In genomic region chr14:34662478-34662826, GRCm38 (mm10) we compare ENCODE assay signal across 8 mouse cellular contexts. TPM values are rescaled to one million over a fixed set of nuclear protein-coding genes. Genes with fewer than 3 reads are reported as not detected.
DNase-seq lines count a peak whose midpoint lies in the region; ATAC-seq and TF ChIP-seq lines count a peak whose summit lies in the region.

No protein-coding gene starts in this region.

- H3K4me3 ChIP-seq in kidney, embryonic 14.5 days (ENCODE audit: low read length) = peak overlapping the region; percentile 40
- H3K4me3 ChIP-seq in cortical plate, adult 2 months (ENCODE audit: insufficient read depth, low read length) = peak overlapping the region; percentile 40; the same call in 1 of the 2 replicates
- peak overlapping the region; percentile 41 for H3K4me3 ChIP-seq in hindbrain, embryonic 14.5 days (replicated peaks; ENCODE audit: low read length)
- peak overlapping the region; percentile 53 for H3K4me3 ChIP-seq in midbrain, embryonic 13.5 days (replicated peaks)

- no peak overlapping the region for H3K27ac ChIP-seq in kidney, embryonic 14.5 days (ENCODE audit: low read depth, low read length)
- H3K27ac ChIP-seq in cortical plate, adult 2 months (ENCODE audit: insufficient read depth, low read length) = no peak overlapping the region
- no peak overlapping the region for H3K27ac ChIP-seq in hindbrain, embryonic 14.5 days
- H3K27ac ChIP-seq in midbrain, embryonic 13.5 days = no peak overlapping the region

- DNase-seq in kidney, postnatal 25 days = no peak
- no peak for DNase-seq in hindbrain, embryonic 14.5 days (ENCODE audit: low spot score)
- no peak for DNase-seq in layer of hippocampus, adult 11-12 months (ENCODE audit: low spot score)
- DNase-seq in embryo, embryonic 10 days (ENCODE audit: low spot score) = no peak
- no peak for DNase-seq in B cell, adult 2 months

- no peaks in the 10 kb centered on the region for H3K4me1 ChIP-seq in kidney, embryonic 14.5 days (ENCODE audit: control insufficient read depth, insufficient read depth, low read length)
- no peaks in the 10 kb centered on the region for H3K4me1 ChIP-seq in cortical plate, adult 2 months (ENCODE audit: control insufficient read depth, insufficient read depth, low read length)
- peaks cover 11% of the 10 kb centered on the region; the same call in 1 of the 2 replicates for H3K4me1 ChIP-seq in hindbrain, embryonic 14.5 days (replicated peaks; ENCODE audit: control insufficient read depth, insufficient read depth, low read length)
- H3K4me1 ChIP-seq in midbrain, embryonic 13.5 days (replicated peaks) = peaks cover 15% of the 10 kb centered on the region

- no peaks in the 10 kb centered on the region; the same call in 1 of the 2 replicates for H3K9me3 ChIP-seq in kidney, embryonic 14.5 days (ENCODE audit: control insufficient read depth, low read length)
- no peaks in the 10 kb centered on the region for H3K9me3 ChIP-seq in hindbrain, embryonic 14.5 days (ENCODE audit: control insufficient read depth, low read length)
- no peaks in the 10 kb centered on the region for H3K9me3 ChIP-seq in midbrain, embryonic 13.5 days

- TF ChIP-seq POLR2A in cortical plate, adult 2 months (IDR thresholded peaks at IDR 0.05; ENCODE audit: extremely low read depth, insufficient read depth, low read length) = no peak

- TF ChIP-seq CTCF in cortical plate, adult 2 months (IDR thresholded peaks at IDR 0.05; ENCODE audit: extremely low read depth, insufficient read depth, low read length) = no peak

- 11% methylated on average over 4 of the region's 4 CpGs for WGBS in kidney, embryonic 14.5 days
- 6% methylated on average over 4 of the region's 4 CpGs for WGBS in hindbrain, embryonic 14.5 days
- 6% methylated on average over 4 of the region's 4 CpGs for WGBS in midbrain, embryonic 13.5 days

- H3K36me3 ChIP-seq in kidney, embryonic 14.5 days (ENCODE audit: control insufficient read depth, insufficient read depth, low read length) = no peaks in the 10 kb centered on the region
- H3K36me3 ChIP-seq in hindbrain, embryonic 14.5 days (replicated peaks; ENCODE audit: control insufficient read depth, insufficient read depth) = no peaks in the 10 kb centered on the region
- H3K36me3 ChIP-seq in midbrain, embryonic 13.5 days = no peaks in the 10 kb centered on the region

- ATAC-seq in kidney, embryonic 14.5 days (ENCODE audit: low FRiP score, low TSS enrichment) = no peak
- ATAC-seq in hindbrain, embryonic 14.5 days (ENCODE audit: low FRiP score) = no peak
- ATAC-seq in midbrain, embryonic 13.5 days = no peak

- peak overlapping the region; percentile 42; the same call in 1 of the 2 replicates for H3K9ac ChIP-seq in kidney, embryonic 14.5 days (ENCODE audit: low read depth, low read length)
- peak overlapping the region; percentile 55; the same call in 1 of the 2 replicates for H3K9ac ChIP-seq in hindbrain, embryonic 14.5 days
- peak overlapping the region; percentile 65 for H3K9ac ChIP-seq in midbrain, embryonic 13.5 days (replicated peaks)

- peak overlapping the region; percentile 75 for H3K4me2 ChIP-seq in kidney, embryonic 14.5 days (replicated peaks; ENCODE audit: low read depth, low read length)
- peak overlapping the region; percentile 91 for H3K4me2 ChIP-seq in hindbrain, embryonic 14.5 days (replicated peaks)
- peak overlapping the region; percentile 94 for H3K4me2 ChIP-seq in midbrain, embryonic 13.5 days (replicated peaks)

- H3K27me3 ChIP-seq in kidney, embryonic 14.5 days (ENCODE audit: control insufficient read depth, insufficient read depth, low read length) = peaks cover 5% of the 10 kb centered on the region; the same call in 1 of the 2 replicates
- peaks cover 43% of the 10 kb centered on the region for H3K27me3 ChIP-seq in hindbrain, embryonic 14.5 days (ENCODE audit: control insufficient read depth, insufficient read depth, low read length)
- peaks cover 55% of the 10 kb centered on the region for H3K27me3 ChIP-seq in midbrain, embryonic 13.5 days

RNA-seq across cellular contexts. Expression of gene Wapl, which starts 11.3 kb away (rescaled TPM):
- 31.5 and 34.1 TPM in 2 replicates for polyA plus RNA-seq in kidney, embryonic 14.5 days (2014; fragmentation: Nextera tagmentation; extraction: Ambion mirVana)
- 16.0 and 16.3 TPM in 2 replicates for polyA plus RNA-seq in cortical plate, adult 2 months (2012; rRNA removed)
- polyA plus RNA-seq in hindbrain, embryonic 14.5 days (2014; fragmentation: Nextera tagmentation; extraction: Ambion mirVana) = 16.5 and 16.8 TPM in 2 replicates
- polyA plus RNA-seq in midbrain, embryonic 13.5 days (2015; fragmentation: Nextera tagmentation; extraction: Ambion mirVana) = 20.8 and 22.5 TPM in 2 replicates
